Mouse (Mus musculus) stomach, embryonic 15.5 days (tissue): ENCODE data around the gene Mcm10. TPM values are rescaled to one million over a fixed set of nuclear protein-coding genes. Genes with fewer than 3 reads are reported as not detected.

Experiments
- ATAC-seq: fragments of 200-750 bp; cut with Nextera tagmentation; 2 replicates; pipeline ENCODE4 v1.8.0; 2017; ENCODE audit warnings: low read depth, moderate number of reproducible peaks, moderate TSS enrichment; ENCODE audit not compliant: insufficient read depth, low FRiP score
- H3K27ac ChIP-seq: fragments of 300-500 bp; sonication (generic); 2 replicates; pipeline ENCODE4 v1.5.1; 2015; ENCODE audit warnings: mild to moderate bottlenecking, inconsistent platforms
- H3K27me3 ChIP-seq: fragments of 300-500 bp; sonication (generic); replicated peaks from 2 replicates; pipeline ENCODE4 v1.6.1; 2015; ENCODE audit warnings: inconsistent platforms
- H3K36me3 ChIP-seq: fragments of 300-500 bp; sonication (generic); 2 replicates; pipeline ENCODE4 v1.6.1; 2015; ENCODE audit warnings: inconsistent platforms
- H3K4me1 ChIP-seq: fragments of 300-500 bp; sonication (generic); 2 replicates; pipeline ENCODE4 v1.6.1; 2015; ENCODE audit warnings: inconsistent platforms
- H3K4me2 ChIP-seq: fragments of 300-500 bp; sonication (generic); 2 replicates; pipeline ENCODE4 v1.6.1; 2015; ENCODE audit warnings: mild to moderate bottlenecking, inconsistent platforms
- H3K4me3 ChIP-seq: fragments of 300-500 bp; sonication (generic); replicated peaks from 2 replicates; pipeline ENCODE4 v1.5.1; 2015; ENCODE audit warnings: inconsistent platforms
- H3K9ac ChIP-seq: fragments of 300-500 bp; sonication (generic); 2 replicates; pipeline ENCODE4 v1.6.1; 2015; ENCODE audit warnings: inconsistent platforms
- H3K9me3 ChIP-seq: fragments of 300-500 bp; sonication (generic); 2 replicates; pipeline ENCODE4 v1.6.1; 2016; ENCODE audit warnings: inconsistent platforms
- WGBS: fragments of 180-500 bp; shearing (Covaris S2); methylation state at CpG from one replicate; pipeline ENCODE4 v1.1.7; 2015; 5-methylcytosine and 5-hydroxymethylcytosine counted together
- polyA plus RNA-seq: library from polyadenylated mRNA; unstranded; fragments of >200 nt; fragmentation: Nextera tagmentation; extraction: Ambion mirVana; gene quantifications from 2 replicates; pipeline ENCODE4 v1.2.1, GENCODE M21; 2015

The Mcm10 gene
- polyA plus RNA-seq = 28.4 and 29.0 TPM in 2 replicates

DNA sequence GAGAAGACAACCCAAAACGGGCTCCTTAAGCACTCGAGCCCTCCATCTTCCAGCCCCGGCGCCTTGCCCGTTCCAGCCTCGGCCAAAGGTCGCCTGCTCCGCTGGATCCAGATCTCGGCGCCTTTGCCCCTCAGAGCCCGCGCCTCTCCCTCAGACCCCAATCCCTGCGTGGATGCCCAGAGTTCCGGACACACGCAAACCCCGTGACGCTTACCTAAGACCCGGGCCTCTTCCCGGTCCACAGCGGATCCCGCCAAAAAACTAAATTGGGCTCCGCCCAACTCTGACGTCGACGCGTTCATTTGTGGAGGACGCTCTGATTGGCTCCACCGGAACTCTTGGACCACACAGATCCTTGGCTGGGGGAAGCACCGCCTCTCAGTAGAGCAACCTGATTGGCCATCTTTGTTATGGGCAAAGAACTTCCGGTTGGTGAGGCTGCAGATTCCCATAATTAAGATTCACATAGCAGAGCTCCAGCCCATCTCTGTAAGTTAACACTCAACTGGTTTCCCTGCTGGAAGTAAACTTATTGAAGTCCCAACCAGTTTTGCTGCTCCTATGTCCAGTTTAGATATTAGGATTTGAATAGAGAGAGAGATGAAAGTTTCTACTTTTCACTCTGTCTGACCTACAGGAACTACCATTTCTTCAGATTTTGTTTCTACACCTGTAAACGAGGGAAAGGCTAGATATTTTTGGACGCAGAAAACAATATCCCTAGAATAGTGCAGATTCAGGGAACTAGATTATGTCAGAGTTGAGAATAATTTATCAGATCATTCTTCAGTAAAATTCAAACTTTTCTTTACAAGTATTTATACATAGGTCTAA lies at the start of gene Mcm10:
Gene Mcm10 (minus strand): TSS at position 301 of the 834 bp plus-strand sequence.
- H3K4me3 ChIP-seq = peak within 1 kb of the TSS; percentile 88
- peak; percentile 100 for ATAC-seq
- peaks cover 9% of the 10 kb centered on the region for H3K36me3 ChIP-seq
- peak within 1 kb of the TSS; percentile 44; the same call in 1 of the 2 replicates for H3K27ac ChIP-seq
- H3K9me3 ChIP-seq = no peaks in the 10 kb centered on the region
- H3K27me3 ChIP-seq = no peaks in the 10 kb centered on the region
- 3% methylated on average over 32 of the region's 32 CpGs for WGBS
- H3K9ac ChIP-seq = peak within 1 kb of the TSS; percentile 69
- H3K4me2 ChIP-seq = peak within 1 kb of the TSS; percentile 70
- H3K4me1 ChIP-seq = 0 out of 2 replicates have a peak, but pooled peaks cover 8% of the 10 kb centered on the region

- no peak overlapping the region for H3K4me2 ChIP-seq
- no peaks in the 10 kb centered on the region for H3K27me3 ChIP-seq
- no peaks in the 10 kb centered on the region for H3K4me1 ChIP-seq
- H3K9me3 ChIP-seq = no peaks in the 10 kb centered on the region
- H3K9ac ChIP-seq = no peak overlapping the region
- WGBS = 76% methylated on average over 8 of the region's 8 CpGs
- no peak overlapping the region for H3K4me3 ChIP-seq
- H3K36me3 ChIP-seq = no peaks in the 10 kb centered on the region
- H3K27ac ChIP-seq = no peak overlapping the region
- no peak for ATAC-seq
These were observed 48.6 kb upstream of the Mcm10 start for GRCm38 (mm10) chr2:5061133-5061708.

DNA sequence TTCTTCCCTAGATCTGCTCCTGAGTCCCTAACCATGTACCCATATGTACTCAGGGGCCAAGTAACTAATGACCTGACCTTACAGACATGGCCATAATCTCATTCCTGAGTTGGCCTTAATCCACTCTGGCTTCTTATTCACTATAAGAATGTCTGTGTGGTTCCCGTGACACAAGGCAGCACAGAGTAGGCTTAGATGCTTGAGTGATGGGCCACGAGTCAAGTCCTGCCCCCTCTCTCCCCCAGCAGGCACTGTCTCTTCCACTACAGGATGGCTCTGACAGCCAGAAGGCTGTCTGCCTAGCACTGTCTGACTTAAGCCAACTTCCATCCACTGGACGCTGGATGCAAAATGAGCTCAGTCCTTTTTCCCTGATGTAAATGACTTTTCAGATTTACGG lies 47.4 kb upstream of the Mcm10 start:
- Histone ChIP-seq H3K36me3 (no peaks in the 10 kb centered on the region), H3K27me3 (no peaks in the 10 kb centered on the region), H3K4me2 (no peak overlapping the region), H3K4me3 (no peak overlapping the region), H3K27ac (no peak overlapping the region), H3K9me3 (no peaks in the 10 kb centered on the region), H3K4me1 (no peaks in the 10 kb centered on the region), H3K9ac (no peak overlapping the region)
- ATAC-seq = no peak
- WGBS = 83% methylated on average over 4 of the region's 4 CpGs

GRCm38 (mm10) chr2:5058436-5058835 lies 45.8 kb upstream of the Mcm10 start:
- Histone ChIP-seq H3K9ac (no peak overlapping the region), H3K27ac (no peak overlapping the region), H3K27me3 (no peaks in the 10 kb centered on the region), H3K4me3 (no peak overlapping the region), H3K4me1 (no peaks in the 10 kb centered on the region), H3K36me3 (no peaks in the 10 kb centered on the region), H3K4me2 (no peak overlapping the region), H3K9me3 (no peaks in the 10 kb centered on the region)
- 83% methylated on average over 5 of the region's 5 CpGs for WGBS
- ATAC-seq = no peak

GRCm38 (mm10) chr2:5050562-5050961 lies 38.0 kb upstream of the Mcm10 start:
- H3K36me3 ChIP-seq = no peaks in the 10 kb centered on the region
- no peaks in the 10 kb centered on the region for H3K27me3 ChIP-seq
- no peak overlapping the region for H3K4me2 ChIP-seq
- no peaks in the 10 kb centered on the region for H3K9me3 ChIP-seq
- ATAC-seq = no peak
- no peak overlapping the region for H3K27ac ChIP-seq
- WGBS = 81% methylated on average over 2 of the region's 2 CpGs
- H3K4me3 ChIP-seq = no peak overlapping the region
- H3K9ac ChIP-seq = no peak overlapping the region
- no peaks in the 10 kb centered on the region for H3K4me1 ChIP-seq

- 72% methylated on average over 2 of the region's 2 CpGs for whole genome bisulfite sequencing
- no peak for ATAC-seq
- no peak overlapping the region for H3K4me3 ChIP-seq
These were observed 34.4 kb upstream of the Mcm10 start for GRCm38 (mm10) chr2:5047016-5047415.

GRCm38 (mm10) chr2:5045269-5045965 lies 32.8 kb upstream of the Mcm10 start:
- no peak for ATAC-seq
- no peak overlapping the region for H3K4me3 ChIP-seq

More at GRCm38 (mm10) chr2:5047016-5047415, 34.4 kb upstream of the Mcm10 start:
- H3K27ac ChIP-seq = no peak overlapping the region
- H3K9me3 ChIP-seq = no peaks in the 10 kb centered on the region
- no peak overlapping the region for H3K4me2 ChIP-seq
- H3K36me3 ChIP-seq = no peaks in the 10 kb centered on the region
- no peaks in the 10 kb centered on the region for H3K27me3 ChIP-seq
- no peaks in the 10 kb centered on the region for H3K4me1 ChIP-seq
- H3K9ac ChIP-seq = no peak overlapping the region

DNA sequence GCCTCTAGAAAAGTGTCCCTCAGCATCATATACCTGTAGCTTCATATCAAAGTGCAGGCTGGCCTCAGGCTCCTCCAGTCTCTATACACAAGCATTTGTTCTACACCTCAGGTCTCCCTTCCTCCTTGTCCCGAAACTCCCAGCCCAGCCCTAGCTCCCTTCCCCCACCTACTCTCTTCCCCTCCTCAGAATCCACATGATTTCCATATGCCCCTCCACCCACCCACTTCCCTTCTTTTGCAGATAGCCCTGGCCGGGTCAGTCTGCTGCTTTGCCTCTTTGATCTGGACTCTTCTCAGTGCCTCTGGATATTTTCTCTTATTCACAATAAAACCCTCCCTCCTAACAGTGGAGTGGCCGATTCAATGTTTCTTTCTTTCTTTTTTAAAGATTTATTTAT lies 31.7 kb upstream of the Mcm10 start:
- ATAC-seq = no peak
- no peak overlapping the region for H3K4me3 ChIP-seq
- H3K36me3 ChIP-seq = no peaks in the 10 kb centered on the region
- no peak overlapping the region for H3K27ac ChIP-seq
- no peak overlapping the region for H3K9ac ChIP-seq
- no peaks in the 10 kb centered on the region for H3K27me3 ChIP-seq
- H3K4me2 ChIP-seq = no peak overlapping the region
- no peaks in the 10 kb centered on the region for H3K9me3 ChIP-seq
- H3K4me1 ChIP-seq = no peaks in the 10 kb centered on the region
- 51% methylated on average over 3 of the region's 3 CpGs for WGBS

More at GRCm38 (mm10) chr2:5045269-5045965, 32.8 kb upstream of the Mcm10 start:
- H3K27ac ChIP-seq = no peak overlapping the region
- WGBS = 40% methylated on average over 13 of the region's 13 CpGs
- no peaks in the 10 kb centered on the region for H3K36me3 ChIP-seq
- H3K9ac ChIP-seq = no peak overlapping the region
- no peaks in the 10 kb centered on the region for H3K27me3 ChIP-seq
- no peak overlapping the region for H3K4me2 ChIP-seq
- H3K4me1 ChIP-seq = no peaks in the 10 kb centered on the region
- H3K9me3 ChIP-seq = no peaks in the 10 kb centered on the region

- Histone ChIP-seq H3K4me1 (no peaks in the 10 kb centered on the region), H3K36me3 (no peaks in the 10 kb centered on the region), H3K4me2 (no peak overlapping the region), H3K27me3 (no peaks in the 10 kb centered on the region), H3K27ac (no peak overlapping the region), H3K4me3 (no peak overlapping the region), H3K9ac (no peak overlapping the region), H3K9me3 (no peaks in the 10 kb centered on the region)
- no peak for ATAC-seq
- WGBS = 73% methylated on average over 2 of the region's 2 CpGs
These were observed 30.8 kb upstream of the Mcm10 start for GRCm38 (mm10) chr2:5043476-5043761.

DNA sequence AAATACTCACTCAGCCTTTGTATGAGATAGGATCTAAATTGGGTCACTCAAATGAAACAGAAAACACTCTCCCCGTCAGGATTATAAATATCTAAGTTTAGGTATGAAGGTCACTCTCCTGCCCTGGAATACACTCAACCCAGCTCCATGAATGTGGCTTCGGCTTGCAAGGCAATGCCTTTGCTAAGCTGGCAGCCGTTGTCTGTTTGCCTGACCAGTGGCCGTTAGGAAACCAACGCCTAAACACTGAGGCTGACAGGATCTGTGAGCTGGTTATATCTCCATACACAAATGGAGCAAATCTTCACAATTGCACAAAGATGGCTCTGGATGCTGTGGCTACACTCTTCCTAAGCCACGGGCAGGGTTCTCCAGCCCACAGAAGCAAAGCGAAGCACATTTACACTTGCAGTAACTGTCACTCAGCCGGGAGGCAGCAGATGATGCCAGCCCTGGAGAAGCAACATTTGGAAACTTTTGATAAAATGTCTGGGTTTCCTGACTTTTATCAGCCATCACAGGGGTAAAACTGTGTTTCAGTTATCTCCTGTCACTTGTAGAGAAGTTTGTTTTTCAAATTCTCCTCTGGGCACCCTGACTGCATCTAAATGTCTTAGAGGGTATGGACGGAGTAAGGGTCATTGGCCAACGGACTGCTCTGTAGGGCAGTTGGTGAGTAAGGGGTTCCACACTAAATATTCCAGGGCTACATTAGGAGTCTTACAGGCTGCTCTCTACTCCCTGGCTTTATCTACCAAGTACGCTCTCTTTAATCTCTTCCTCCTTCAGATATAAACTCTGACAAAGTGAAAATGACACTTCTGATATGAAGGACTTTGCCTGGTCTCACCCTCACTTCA lies 30.3 kb upstream of the Mcm10 start:
- WGBS = 65% methylated on average over 11 of the region's 11 CpGs
- Histone ChIP-seq H3K4me1 (no peaks in the 10 kb centered on the region), H3K4me3 (no peak overlapping the region), H3K27ac (no peak overlapping the region), H3K27me3 (no peaks in the 10 kb centered on the region), H3K4me2 (no peak overlapping the region), H3K9ac (no peak overlapping the region), H3K36me3 (no peaks in the 10 kb centered on the region), H3K9me3 (no peaks in the 10 kb centered on the region)
- ATAC-seq = no peak

GRCm38 (mm10) chr2:5041854-5042253 lies 29.3 kb upstream of the Mcm10 start:
- H3K4me1 ChIP-seq = no peaks in the 10 kb centered on the region
- H3K27ac ChIP-seq = no peak overlapping the region
- no peak overlapping the region for H3K4me3 ChIP-seq
- no peaks in the 10 kb centered on the region for H3K27me3 ChIP-seq
- no peaks in the 10 kb centered on the region for H3K9me3 ChIP-seq
- 64% methylated on average over 5 of the region's 5 CpGs for WGBS
- no peaks in the 10 kb centered on the region for H3K36me3 ChIP-seq
- no peak for ATAC-seq
- H3K9ac ChIP-seq = no peak overlapping the region
- no peak overlapping the region for H3K4me2 ChIP-seq
